Mouse (Mus musculus): ENCODE data around the gene Map3k14. TPM values are rescaled to one million over a fixed set of nuclear protein-coding genes. Genes with fewer than 3 reads are reported as not detected.

Gene Map3k14
- polyA plus RNA-seq, 1 experiment from 2014 or later: 3.7 TPM

DNA sequence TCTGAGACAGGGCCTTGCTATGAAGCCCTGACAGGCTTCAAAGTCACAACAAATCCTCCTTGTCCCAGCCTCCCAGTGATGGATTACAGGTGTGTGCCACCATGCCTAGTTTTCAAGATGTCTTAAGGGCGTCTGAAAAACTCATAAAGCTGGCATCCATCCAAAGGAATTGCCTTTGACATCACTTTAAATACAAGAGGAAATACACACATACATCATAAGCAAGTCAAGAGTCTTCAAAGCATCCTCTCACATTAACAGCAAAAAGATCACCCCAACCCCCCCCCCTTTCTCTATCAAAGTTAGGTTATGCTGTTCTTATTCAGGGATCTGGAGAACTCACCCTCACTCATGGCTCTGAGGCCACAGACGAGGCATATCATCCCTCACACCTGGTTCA lies 1.4 kb downstream of the Map3k14 start:
- Histone ChIP-seq H3K9me3 (ENCODE audit: control insufficient read depth, low read length) (no peaks in the 10 kb centered on the region), H3K36me3 (ENCODE audit: control insufficient read depth, insufficient read depth, low read length) (no peaks in the 10 kb centered on the region), H3K4me1 (replicated peaks; ENCODE audit: control insufficient read depth, insufficient read depth, low read length) (peaks cover 35% of the 10 kb centered on the region), H3K27me3 (ENCODE audit: control insufficient read depth, insufficient read depth, low read depth, low read length) (no peaks in the 10 kb centered on the region), H3K4me2 (ENCODE audit: low read depth, low read length) (peak overlapping the region; percentile 91), H3K27ac (ENCODE audit: low read length) (no peak overlapping the region), H3K4me3 (ENCODE audit: low read length) (peak overlapping the region; percentile 75), H3K9ac (ENCODE audit: low read length) (no peak overlapping the region)
- ATAC-seq (ENCODE audit: low read depth): no peak
- 41% methylated on average over 2 of the region's 2 CpGs for WGBS

DNA sequence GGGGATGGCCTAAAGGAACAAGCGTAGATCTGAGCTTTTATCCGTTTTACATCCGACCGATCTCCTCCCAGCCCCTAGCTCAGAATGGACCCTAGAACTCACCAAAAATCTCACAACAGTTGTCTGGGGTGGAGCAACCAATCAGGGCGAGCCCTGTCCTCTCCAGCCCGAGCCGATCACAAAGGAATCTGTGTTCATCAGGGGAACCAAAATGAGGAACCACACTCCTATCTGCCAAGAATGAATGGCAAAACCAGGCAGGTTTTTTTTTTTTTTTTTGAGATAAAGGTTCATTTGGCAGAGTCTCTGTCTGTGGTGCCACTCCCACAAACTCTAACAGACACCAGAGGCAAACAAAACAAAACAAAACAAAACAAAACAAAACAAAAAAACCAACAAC lies 2.1 kb downstream of the Map3k14 start:
- Histone ChIP-seq H3K4me3 (ENCODE audit: low read length) (no peak overlapping the region), H3K27ac (ENCODE audit: low read length) (no peak overlapping the region), H3K9ac (ENCODE audit: low read length) (no peak overlapping the region), H3K4me1 (replicated peaks; ENCODE audit: control insufficient read depth, insufficient read depth, low read length) (peaks cover 35% of the 10 kb centered on the region), H3K36me3 (ENCODE audit: control insufficient read depth, insufficient read depth, low read length) (no peaks in the 10 kb centered on the region), H3K27me3 (ENCODE audit: control insufficient read depth, insufficient read depth, low read depth, low read length) (no peaks in the 10 kb centered on the region), H3K4me2 (ENCODE audit: low read depth, low read length) (no peak overlapping the region), H3K9me3 (ENCODE audit: control insufficient read depth, low read length) (no peaks in the 10 kb centered on the region)
- WGBS: 65% methylated on average over 7 of the region's 7 CpGs
- no peak for ATAC-seq (ENCODE audit: low read depth)

DNA sequence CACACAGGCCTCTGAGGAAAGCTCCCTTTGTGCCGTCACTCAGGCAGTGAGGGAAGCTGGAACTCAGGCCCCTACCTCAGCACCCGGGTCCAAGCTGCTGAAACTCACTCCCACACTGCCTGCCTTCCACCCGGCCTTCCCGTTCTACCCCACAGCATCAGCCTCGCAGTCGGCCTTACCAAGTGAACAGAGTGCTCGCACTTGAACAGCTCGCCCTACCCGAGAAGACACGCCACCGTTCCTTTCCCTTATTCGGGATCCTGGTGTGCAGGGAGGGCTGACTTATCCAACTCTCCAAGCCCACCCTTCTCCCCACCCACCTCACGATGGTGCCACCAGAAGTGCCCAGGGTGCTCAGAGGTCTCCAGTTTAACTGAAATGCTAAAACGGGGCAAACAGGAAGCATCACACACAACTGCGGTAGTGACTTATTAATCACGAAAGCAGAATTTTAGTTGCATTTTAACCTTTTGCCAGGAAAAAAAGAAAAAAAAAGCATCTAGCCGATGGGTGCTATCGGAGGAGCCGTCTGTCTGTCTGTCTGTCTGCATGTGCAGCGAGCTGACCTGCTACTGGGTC lies 2.8 kb downstream of the Map3k14 start:
- Histone ChIP-seq H3K36me3 (ENCODE audit: control insufficient read depth, insufficient read depth, low read length) (no peaks in the 10 kb centered on the region), H3K9me3 (ENCODE audit: control insufficient read depth, low read length) (no peaks in the 10 kb centered on the region), H3K27me3 (ENCODE audit: control insufficient read depth, insufficient read depth, low read depth, low read length) (no peaks in the 10 kb centered on the region), H3K4me3 (ENCODE audit: low read length) (no peak overlapping the region), H3K27ac (ENCODE audit: low read length) (no peak overlapping the region), H3K9ac (ENCODE audit: low read length) (no peak overlapping the region), H3K4me1 (replicated peaks; ENCODE audit: control insufficient read depth, insufficient read depth, low read length) (peaks cover 35% of the 10 kb centered on the region), H3K4me2 (ENCODE audit: low read depth, low read length) (no peak overlapping the region)
- WGBS: 83% methylated on average over 20 of the region's 20 CpGs
- ATAC-seq (ENCODE audit: low read depth): no peak

DNA sequence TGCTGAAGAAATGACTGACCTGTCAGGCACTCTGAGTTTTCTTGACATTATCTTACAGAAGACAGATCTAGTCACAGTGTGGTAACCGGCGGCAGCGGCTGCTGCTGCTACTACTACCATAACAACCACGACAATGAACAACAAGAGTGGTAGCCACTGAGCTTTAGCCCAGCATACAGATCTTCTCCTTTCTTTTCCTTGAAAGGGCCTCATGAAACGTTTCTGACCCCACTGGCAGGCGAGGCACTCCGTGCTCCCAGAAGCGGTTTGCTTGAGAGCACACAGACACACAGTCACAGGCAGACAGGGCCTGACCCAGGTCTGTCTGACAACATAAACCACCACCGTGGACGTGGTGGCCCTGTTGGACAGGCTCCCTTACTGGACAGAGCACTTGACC lies 3.7 kb downstream of the Map3k14 start:
- Histone ChIP-seq H3K4me2 (ENCODE audit: low read depth, low read length) (no peak overlapping the region), H3K36me3 (ENCODE audit: control insufficient read depth, insufficient read depth, low read length) (no peaks in the 10 kb centered on the region), H3K27ac (ENCODE audit: low read length) (no peak overlapping the region), H3K4me3 (ENCODE audit: low read length) (no peak overlapping the region), H3K27me3 (ENCODE audit: control insufficient read depth, insufficient read depth, low read depth, low read length) (no peaks in the 10 kb centered on the region), H3K4me1 (replicated peaks; ENCODE audit: control insufficient read depth, insufficient read depth, low read length) (peaks cover 34% of the 10 kb centered on the region), H3K9me3 (ENCODE audit: control insufficient read depth, low read length) (no peaks in the 10 kb centered on the region), H3K9ac (ENCODE audit: low read length) (no peak overlapping the region)
- no peak for ATAC-seq (ENCODE audit: low read depth)
- WGBS: 52% methylated on average over 10 of the region's 10 CpGs

DNA sequence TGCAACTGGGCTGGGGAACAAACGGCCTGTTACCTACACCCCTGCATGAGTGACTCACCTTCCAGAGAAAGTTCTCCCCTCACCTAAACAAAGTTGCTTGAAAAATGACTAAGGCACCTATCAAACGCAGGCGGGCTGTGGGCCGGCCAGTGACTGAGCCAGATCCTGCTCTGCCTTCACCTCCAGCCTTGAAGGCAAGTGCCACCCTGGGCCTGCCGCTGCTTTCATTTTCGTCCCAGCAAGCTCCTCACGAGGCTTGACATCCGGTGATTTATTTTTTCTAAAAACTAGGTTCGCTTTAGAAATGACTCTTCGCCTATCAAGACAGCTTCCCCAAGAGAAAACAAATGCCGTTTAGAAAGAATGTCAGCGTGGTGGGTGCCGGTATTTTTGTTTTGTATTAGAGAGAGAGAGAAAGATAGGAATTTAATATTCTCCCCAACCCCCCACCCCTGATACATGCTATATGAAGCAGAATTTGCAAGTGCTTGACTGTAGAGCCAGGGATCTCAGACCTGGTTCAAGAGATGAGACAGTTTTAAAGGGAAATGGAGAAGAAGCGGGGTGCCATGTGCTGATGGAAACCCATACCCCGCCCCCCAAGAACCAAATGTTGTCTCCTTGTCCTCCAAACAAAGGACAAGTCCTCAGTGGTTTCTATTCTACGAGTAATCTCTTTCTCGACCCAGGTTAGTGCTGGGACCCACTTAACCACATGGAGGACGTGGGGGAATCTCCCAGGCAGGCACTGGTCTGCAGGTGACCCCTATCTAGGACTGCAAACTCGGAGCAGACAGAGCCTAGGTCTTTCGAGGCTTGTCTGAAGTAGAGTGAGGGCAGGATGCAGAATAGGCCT lies 4.6 kb downstream of the Map3k14 start:
- Histone ChIP-seq H3K9me3 (ENCODE audit: control insufficient read depth, low read length) (no peaks in the 10 kb centered on the region), H3K4me3 (ENCODE audit: low read length) (no peak overlapping the region)
- 50% methylated on average over 20 of the region's 20 CpGs for WGBS

DNA sequence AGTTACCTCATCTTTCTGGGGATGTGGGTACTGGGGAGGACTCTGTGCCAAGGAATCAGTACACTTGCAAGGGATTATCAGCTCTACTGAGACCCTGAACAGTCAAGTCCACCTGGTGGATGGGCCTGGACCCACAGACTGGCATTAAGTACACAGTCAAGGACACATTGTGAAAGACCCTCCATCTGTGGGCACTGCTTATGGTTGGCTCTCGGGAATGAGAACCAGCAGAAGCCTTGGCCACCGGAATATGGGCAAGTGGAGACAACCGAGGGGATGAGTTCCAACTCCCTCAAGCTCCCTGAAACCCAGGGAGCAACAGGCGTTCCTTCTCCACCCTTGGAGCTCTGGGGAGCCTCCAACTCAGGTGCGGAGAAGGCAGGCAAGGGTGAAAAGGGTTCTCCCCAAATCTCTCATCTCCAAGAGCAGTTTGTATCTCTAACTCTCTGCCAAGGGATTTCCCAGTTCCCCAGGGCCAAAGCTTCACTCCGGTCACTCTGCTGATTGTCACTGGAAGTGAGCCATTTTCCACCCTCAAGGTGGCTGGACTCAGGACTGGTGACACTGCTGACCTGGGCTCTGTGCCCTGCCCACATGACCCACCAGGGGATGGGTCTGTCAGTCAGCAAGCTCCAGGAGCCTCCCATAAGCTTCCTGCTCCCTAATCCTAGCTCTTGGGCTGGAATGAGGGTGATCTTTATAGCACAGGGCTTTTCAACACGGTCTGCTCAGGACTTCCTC lies 5.4 kb downstream of the Map3k14 start:
- Histone ChIP-seq H3K9ac (ENCODE audit: low read length) (peak overlapping the region; percentile 42), H3K4me1 (replicated peaks; ENCODE audit: control insufficient read depth, insufficient read depth, low read length) (peaks cover 26% of the 10 kb centered on the region), H3K27ac (ENCODE audit: low read length) (peak overlapping the region; percentile 44), H3K9me3 (ENCODE audit: control insufficient read depth, low read length) (no peaks in the 10 kb centered on the region), H3K36me3 (ENCODE audit: control insufficient read depth, insufficient read depth, low read length) (no peaks in the 10 kb centered on the region), H3K4me3 (ENCODE audit: low read length) (no peak overlapping the region), H3K27me3 (ENCODE audit: control insufficient read depth, insufficient read depth, low read depth, low read length) (no peaks in the 10 kb centered on the region), H3K4me2 (ENCODE audit: low read depth, low read length) (peak overlapping the region; percentile 31; the same call in 1 of the 2 replicates)
- ATAC-seq (ENCODE audit: low read depth): no peak
- WGBS: 85% methylated on average over 7 of the region's 7 CpGs

More for the DNA sequence above, 4.6 kb downstream of the Map3k14 start:
- Histone ChIP-seq H3K36me3 (ENCODE audit: control insufficient read depth, insufficient read depth, low read length) (no peaks in the 10 kb centered on the region), H3K27me3 (ENCODE audit: control insufficient read depth, insufficient read depth, low read depth, low read length) (no peaks in the 10 kb centered on the region), H3K4me2 (ENCODE audit: low read depth, low read length) (peak overlapping the region; percentile 31; the same call in 1 of the 2 replicates), H3K27ac (ENCODE audit: low read length) (peak overlapping the region; percentile 44), H3K9ac (ENCODE audit: low read length) (peak overlapping the region; percentile 42), H3K4me1 (replicated peaks; ENCODE audit: control insufficient read depth, insufficient read depth, low read length) (peaks cover 26% of the 10 kb centered on the region)
- no peak for ATAC-seq (ENCODE audit: low read depth)

DNA sequence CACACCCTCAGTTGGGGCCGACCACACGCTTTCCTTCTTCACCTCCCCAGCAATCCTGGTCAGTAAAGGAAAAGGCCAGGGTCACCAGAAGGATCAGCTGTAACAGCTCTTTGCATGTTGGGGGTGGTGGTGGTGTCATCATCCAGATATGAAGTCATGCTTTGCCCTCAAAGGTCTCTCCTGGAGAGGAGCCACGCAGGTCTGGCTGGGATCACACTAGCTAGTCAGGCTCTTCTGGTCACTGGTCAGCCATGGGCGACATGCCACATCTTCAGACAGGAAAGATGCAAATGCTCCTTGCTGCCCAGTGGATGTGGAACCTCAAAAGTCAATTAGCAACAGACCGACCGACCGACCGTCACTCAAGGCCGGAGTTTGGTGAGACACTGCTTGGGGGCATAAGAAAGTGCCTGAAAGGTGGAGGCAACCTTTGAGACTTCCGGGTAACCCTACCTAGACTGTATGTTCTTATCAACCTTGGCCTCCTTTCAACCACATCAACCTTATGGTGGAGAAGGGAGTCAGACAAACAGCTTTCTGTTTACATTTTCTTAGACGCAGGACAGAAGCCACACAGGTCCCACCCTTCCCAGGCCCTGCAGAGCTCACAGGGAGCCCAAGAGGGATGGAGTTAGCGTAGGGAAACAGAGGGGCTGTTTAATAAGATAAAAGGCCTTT lies 6.6 kb downstream of the Map3k14 start:
- H3K9me3 ChIP-seq (ENCODE audit: control insufficient read depth, low read length): no peaks in the 10 kb centered on the region
- peaks cover 15% of the 10 kb centered on the region for H3K4me1 ChIP-seq (replicated peaks; ENCODE audit: control insufficient read depth, insufficient read depth, low read length)
- ATAC-seq (ENCODE audit: low read depth): no peak
- no peaks in the 10 kb centered on the region for H3K27me3 ChIP-seq (ENCODE audit: control insufficient read depth, insufficient read depth, low read depth, low read length)
- no peak overlapping the region for H3K9ac ChIP-seq (ENCODE audit: low read length)
- H3K4me2 ChIP-seq (ENCODE audit: low read depth, low read length): no peak overlapping the region
- no peaks in the 10 kb centered on the region for H3K36me3 ChIP-seq (ENCODE audit: control insufficient read depth, insufficient read depth, low read length)
- no peak overlapping the region for H3K27ac ChIP-seq (ENCODE audit: low read length)
- no peak overlapping the region for H3K4me3 ChIP-seq (ENCODE audit: low read length)
- 70% methylated on average over 12 of the region's 12 CpGs for WGBS

DNA sequence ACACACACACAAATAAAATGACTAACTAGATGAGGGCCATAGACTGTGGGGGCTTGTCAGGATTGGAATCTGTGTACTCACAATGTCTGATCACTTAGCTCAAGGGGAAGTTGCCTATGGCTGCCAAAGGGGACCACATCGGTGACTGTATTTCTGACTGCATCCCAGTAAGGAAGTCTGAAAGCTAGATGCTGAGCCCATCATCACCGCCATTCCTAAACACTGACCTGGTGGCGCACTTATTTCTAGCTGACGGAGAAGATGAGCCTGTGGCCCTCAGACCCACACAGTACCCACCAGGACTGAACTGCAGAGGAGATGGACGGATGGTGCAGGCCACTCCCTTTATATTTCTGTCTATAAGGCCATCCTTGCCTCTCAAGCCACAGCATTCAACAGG lies 7.2 kb downstream of the Map3k14 start:
- Histone ChIP-seq H3K9ac (ENCODE audit: low read length) (no peak overlapping the region), H3K4me2 (ENCODE audit: low read depth, low read length) (no peak overlapping the region), H3K4me1 (replicated peaks; ENCODE audit: control insufficient read depth, insufficient read depth, low read length) (peaks cover 10% of the 10 kb centered on the region), H3K27ac (ENCODE audit: low read length) (no peak overlapping the region), H3K4me3 (ENCODE audit: low read length) (no peak overlapping the region), H3K9me3 (ENCODE audit: control insufficient read depth, low read length) (no peaks in the 10 kb centered on the region), H3K36me3 (ENCODE audit: control insufficient read depth, insufficient read depth, low read length) (no peaks in the 10 kb centered on the region), H3K27me3 (ENCODE audit: control insufficient read depth, insufficient read depth, low read depth, low read length) (no peaks in the 10 kb centered on the region)
- no peak for ATAC-seq (ENCODE audit: low read depth)
- 93% methylated on average over 5 of the region's 5 CpGs for WGBS

All from lung, embryonic 16.5 days (tissue).